Mouse (Mus musculus) adrenal gland, adult (tissue): Measurements from ENCODE around the gene Gpr39.

Source experiments
- DNase-seq, 2 experiments: peaks; one replicate each; pipeline ENCODE4 v3.0.0; 2022 to 2023; ENCODE audit warnings: low spot score in 1 of 2; ENCODE audit not compliant: inconsistent age in 2 of 2

The Gpr39 gene

DNA sequence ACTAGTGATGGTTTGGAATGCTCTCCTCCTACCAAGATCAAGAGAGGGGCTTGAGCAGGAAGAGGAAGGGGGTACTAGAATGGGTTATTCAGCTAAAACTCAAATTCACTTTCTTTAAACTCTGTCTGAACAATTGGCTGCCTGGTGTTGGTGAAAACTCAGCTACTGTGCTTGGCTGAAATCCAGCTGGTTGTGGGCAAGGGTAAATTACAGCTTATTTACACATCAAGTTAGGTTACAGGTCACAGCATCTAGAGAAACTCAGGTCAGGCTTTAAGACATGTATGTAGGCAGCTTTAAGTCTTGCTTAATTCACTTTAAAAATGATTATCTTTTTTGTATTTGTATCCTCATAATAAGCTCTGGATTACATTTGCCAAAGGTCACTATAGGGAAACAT, 16.7 kb downstream of the Gpr39 start:
- DNase-seq, result no peak

DNA sequence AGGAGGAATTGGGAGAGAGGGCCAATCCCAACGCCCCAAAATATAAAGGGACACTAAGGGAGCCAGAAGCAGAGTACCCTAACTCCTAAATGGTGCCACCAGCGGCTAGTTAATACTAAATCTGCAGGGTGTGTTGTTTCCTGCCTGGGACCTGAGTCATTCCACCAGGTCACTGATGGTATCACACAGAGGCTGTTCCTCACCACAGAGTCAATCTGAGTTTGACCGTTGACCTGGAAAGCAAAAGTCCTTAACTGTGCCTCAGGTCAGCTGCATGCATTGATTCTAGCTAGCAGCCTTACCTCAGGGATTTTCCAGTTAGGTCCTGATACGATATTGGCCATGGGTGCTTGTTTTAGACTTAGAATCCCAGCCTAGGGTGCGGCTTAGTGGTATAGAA, 17.5 kb downstream of the Gpr39 start:
- no peak for DNase-seq

DNA sequence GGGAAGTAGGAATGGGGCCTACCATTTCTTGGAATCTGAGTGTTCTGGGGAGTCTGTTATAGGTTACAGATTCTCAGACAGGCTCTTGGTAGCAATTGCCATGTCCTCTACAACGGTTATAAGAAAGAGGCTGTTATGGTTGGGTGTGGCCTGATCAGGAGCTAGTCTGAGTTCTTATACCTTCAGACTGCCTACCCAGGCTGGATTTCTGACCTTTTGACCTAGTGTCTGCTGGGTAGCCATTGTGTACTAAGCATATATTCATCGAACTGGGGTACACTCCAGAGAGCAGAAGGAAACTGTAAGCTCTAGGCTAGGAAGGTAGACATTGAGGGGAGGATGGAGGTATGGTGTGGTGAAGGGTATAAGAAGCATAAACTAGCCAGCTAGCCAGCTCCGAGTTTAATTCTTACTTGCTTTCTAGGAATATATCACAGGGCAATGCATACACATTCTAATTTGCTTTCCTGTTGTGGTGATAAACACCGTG, 24.4 kb downstream of the Gpr39 start:
- no peak for DNase-seq

DNA sequence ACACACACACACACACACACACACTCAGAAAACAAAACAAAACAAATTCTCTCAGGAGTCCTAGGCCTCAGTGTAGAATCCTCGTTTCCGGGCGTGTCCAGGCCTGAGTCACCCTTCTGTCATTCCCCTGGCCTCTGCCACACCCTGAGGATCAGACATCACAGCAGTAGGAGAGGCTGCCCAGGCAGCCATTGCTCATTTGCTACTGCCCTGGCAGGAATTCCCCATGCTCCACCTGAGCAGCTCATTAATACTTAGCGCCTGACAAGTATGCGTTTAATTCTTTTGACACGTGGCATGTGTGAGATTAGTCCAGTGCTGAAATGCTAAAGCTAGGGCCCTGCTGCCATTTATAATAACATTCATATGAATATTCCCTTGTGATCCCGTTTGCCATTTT, 25.0 kb downstream of the Gpr39 start:
- no peak for DNase-seq

DNA sequence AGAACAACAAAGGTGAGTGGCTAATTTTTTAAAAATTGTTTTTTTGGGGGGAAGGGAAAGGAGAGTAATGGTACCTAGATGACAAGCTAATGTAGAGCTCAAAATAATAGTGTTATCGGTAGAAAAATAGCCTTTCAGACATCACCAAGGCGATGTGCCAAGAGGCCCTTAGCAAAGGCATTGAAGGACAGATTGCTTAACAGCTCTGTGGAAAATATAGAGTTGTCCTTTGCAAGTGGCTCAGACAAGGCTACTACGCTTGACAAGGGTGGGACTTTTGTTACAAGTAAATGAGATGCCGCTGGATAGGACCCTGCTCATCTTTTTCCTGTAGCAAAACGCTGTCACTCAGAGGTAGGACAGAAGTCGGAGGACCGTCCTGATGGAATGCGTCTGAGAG, 25.5 kb downstream of the Gpr39 start:
- peak in 1 of 2 experiments; percentile 71 for DNase-seq

DNA sequence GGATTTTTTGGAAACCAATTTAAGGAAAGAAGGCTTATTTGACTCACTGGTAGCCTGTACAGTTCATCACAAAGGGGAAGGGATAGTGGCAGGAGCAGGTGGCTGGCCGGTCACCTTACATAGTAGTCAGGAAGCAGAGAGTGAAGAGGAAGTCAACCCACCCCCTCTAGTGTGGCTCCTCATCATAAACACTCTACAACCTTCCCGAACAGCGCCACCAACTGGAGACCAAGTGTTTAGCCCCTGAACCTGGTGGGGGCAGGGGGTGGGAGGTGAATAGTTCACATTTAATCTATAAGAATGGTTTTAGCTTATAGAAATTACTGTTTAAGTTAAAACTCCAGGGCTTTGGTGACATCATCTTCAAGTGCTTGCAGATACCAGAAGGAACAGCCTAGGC, 28.6 kb downstream of the Gpr39 start:
- DNase-seq, result no peak

DNA sequence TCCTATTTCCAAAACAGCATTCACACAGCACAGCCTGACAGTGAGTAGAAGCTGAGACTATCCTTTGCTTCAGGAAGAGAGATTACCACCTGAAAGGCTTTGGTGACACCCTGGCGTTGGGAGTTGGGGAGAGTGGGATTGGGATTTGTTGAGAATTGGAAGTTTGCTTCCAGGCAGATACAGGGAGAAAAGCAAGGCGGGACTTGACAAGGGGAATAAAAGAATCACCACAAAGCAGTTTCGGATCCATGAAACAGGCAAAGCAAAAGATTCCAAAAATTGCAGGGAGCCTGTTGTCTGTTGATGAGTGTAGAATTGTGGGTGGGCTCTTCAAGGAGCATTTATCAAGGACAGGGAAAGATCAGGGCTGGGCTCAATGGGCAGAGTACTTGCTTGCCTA, 38.5 kb downstream of the Gpr39 start:
- DNase-seq, result no peak

DNA sequence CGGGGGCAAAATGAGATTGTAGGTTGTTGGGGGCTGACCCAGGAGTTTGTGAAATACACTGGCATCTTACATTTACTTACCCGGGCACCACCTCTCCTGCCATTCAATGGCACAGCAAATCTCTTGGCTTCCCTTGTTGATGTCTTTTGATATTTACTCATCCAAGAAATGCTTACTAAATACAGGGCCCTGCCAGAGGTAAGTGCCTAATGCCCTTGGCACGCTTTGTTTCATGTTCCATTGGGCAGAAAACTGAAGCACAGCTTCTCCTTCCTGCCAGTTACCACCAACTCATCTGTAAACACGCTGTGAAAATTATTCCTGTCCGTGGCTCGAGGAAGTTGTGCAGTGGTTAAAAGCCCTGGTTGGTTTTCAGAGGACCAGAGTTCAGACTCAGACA, 39.4 kb downstream of the Gpr39 start:
- DNase-seq, result no peak

DNA sequence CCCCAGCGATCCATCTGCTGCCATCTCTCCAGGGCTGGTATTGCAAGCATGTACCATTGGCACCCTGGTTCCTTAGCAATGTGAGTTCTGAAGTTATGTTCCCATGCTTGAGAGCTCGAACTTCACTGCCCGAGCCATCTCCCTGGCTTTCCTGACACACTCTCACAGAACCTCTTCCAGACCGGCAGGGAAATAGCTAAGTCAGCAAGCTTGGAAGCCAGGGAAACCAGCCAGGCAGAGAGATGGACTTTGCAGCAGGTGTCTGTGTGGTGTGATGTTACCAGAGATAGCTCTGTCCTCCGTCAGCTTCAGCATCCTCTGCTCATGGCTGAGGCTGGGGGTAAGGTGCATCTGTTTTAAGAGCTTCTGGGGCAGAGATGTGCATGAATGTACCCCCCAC, 41.1 kb downstream of the Gpr39 start:
- no peak for DNase-seq

DNA sequence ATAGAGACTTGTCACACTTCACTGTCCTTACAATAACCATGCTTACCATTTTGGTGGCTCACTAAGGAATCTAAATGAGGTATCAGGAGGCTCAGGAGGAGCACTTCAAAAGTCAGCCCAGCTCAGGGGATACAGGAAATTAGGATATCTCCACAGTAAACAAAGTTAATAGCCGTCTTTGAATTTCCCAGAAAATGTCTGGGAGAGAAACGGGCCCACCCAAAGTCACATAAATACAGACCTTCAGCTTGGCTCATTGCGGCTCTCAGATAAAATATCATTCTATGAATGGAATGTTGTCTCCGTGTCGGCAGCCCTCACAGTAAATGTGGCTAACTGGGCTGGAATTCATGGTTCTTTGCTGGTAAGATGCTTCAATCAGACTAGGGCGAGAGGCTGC, 42.3 kb downstream of the Gpr39 start:
- no peak for DNase-seq

DNA sequence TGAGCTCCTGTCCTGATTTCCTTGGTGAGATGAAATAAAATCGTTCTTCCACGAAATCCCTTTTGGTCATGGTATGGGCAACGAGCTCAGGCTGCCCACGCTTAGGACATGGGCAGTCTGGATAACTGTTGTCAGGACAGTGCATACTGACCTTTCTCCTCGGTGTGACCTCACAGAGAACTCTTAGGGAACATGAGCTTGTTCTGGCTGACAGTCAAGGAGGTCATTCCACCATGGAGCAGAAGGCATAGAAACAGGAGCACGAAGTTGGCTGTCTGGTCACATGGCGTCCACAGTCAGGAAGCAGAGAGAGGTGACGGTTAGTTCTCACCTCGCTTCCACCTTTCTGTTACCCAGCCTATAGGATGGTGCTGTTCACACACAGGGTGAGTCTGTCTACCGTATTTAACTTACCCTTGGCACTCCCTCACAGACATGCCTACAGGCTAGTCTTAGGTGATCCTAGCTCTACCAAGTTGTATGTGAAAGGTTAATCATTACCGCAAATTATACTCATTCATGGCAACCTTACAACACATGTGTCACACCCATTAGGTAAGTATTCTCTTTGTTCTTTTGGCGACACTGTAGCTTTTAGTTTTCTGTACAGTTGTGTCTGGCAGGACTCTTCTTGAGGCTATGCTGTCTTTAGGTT, 44.4 kb downstream of the Gpr39 start:
- DNase-seq, result no peak

DNA sequence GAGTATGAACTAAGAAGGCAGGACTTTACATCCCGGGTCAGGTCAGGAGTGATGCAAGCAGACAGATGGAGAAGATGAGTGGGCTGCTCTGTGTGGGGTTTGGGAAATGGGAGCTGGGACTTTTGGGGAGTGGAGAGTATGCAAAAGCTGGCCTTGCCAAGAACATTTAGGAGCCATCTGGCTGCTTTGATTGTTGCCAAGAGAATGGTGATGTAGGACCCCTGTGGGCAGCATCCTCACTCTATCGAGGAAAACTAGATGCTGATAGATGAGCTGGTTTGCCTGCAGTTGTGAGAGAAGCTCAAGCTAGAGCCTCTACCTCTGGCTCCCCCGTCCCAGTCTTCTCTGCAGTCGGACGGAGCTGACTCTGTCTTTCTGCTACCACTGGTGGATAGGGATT, 47.5 kb downstream of the Gpr39 start:
- DNase-seq, result no peak

DNA sequence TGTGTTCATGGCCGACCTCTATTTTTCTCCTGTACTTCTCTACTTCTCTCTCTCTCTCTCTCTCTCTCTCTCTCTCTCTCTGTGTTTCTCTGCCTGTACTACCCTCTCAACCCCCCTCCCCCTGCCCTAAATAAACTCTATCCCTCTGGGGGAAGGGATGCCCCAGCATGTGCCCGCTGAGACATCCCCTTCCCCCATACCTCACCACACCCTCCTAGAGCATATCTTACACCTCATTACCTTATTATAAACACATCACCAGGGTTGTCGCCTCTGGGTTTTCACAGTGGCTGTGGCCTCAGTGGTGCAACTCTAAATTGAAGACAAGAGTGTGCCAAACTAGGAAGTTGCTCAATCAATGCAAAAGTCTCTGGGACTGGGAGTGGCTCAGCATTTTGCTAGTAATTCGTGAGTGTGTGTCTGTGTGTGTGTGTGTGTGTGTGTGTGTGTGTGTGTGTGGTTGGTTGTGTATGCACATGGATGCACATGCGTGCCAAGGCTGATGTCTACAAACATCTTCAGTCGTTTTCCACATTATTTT, 52.3 kb downstream of the Gpr39 start:
- no peak for DNase-seq

DNA sequence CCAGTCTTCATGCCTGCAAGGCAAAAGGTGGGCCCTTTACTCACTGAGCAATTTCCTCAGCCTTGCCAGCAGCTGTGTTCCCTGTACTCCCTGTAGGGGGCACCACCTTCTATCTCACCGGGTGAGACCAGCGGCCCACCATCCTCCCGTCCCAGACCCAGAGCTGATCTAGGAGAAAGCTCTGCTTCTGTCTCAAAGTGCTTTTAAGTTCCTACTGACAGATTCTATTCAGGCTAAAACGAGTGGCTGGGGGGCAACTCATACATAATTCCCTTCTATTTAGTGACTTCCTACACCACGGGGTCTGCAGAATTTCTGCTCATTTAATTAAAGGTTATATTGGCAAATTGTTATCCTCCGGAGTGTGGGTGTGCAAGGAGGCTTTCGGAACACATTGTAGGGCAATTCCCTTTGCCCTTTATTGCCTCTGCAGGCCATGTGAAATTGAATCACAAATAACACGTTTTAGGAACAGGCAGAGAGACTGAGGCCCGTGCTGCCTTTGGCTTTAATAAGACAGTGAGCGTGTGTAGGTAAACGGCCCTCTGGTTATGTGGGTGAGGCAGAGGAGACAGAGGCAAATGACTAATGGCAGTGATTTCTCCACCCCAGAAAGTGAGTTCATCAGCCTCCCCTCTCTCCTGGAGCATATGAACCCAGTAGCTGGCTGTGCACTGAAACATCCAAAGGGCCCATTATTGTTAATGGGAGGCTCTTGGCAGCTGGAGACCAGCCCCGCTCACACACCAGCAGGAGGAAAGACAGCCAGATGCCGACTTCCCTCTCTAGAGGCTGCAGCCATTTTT, 53.1 kb downstream of the Gpr39 start:
- no peak for DNase-seq

DNA sequence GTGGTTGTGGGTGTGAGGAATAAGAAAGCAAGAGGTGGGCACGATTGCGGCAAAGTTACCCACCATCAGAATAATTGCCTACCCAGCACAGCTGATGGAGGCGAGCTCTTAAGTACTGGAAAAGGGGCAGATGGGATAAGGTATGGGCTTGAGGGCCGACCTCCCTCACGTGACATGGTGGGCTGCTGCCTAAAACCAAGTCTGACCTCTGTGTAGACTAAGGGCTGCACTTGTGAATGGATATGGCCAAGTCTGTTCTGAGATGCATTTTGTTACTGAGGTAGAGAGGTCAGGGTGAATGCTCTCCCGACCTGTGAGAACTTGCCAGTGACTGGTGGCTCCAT, 53.7 kb downstream of the Gpr39 start:
- no peak for DNase-seq

DNA sequence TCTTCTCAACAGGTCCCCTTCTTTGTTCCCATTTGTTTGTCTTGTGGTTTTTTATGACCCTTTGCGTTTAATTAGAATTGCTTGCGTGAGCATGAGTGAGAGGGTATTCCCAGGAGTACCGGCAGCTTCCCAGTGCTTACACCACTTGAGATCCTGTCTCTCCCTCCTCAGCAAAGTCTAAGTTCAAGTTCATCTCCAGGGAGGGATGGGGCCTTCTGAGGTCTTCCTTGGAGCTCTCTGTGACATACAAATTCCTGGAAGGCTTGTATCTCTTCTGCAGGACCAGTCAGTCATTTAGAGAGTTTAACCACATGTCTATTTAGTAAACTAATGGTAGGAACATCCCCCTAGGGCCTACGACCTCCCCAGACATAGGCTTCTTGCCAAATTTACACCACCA, 55.1 kb downstream of the Gpr39 start:
- DNase-seq, result no peak

DNA sequence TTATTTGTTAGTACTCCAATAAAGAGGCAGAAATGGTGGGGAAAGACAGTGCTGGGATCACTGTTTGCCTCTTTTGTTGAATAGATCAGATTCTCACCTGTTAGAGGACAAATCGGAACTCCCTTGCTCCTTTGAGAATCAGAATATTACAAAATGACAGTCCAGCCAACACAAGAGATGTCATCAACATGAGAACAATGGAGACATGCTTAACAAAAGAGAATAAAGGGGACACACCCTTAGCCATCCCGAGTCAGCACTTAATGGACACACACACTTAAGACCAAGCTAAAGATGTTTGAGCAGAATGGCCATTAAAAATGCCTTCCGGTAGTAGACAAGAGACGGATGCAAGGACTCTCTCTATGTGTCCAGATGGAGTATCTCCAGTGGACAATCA, 68.0 kb downstream of the Gpr39 start:
- DNase-seq, result no peak

DNA sequence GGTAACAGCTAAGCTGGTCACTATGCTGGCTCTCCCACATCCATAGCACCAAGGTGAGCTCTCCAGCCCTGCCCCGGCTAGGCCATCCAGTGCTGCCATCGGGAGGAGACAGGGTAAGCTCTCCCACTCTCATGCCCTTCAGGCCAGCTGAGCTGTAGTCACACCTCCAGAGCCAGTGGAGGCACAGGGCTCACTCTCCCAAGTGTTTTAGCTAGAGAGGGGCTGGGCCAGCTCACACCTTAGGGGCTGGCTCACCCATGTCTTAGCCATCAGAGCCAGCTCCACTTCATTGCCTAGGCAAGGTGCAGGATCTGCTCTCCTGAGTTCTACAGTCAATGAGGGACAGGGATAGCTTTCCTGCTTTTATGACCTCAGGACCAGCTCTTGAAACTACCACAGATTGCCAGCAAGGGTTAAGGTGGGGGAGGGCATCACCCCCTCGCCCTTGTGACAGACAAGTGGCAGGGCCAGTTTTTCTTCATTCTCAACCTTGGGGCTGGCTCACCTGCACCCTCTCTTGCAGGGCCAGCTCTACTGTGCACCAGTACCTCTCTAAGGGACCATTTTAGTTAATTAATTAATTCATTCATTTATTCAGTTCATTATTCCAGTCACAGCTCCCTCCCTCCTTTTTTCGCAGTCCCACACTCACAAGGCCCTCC, 78.7 kb downstream of the Gpr39 start:
- no peak for DNase-seq

DNA sequence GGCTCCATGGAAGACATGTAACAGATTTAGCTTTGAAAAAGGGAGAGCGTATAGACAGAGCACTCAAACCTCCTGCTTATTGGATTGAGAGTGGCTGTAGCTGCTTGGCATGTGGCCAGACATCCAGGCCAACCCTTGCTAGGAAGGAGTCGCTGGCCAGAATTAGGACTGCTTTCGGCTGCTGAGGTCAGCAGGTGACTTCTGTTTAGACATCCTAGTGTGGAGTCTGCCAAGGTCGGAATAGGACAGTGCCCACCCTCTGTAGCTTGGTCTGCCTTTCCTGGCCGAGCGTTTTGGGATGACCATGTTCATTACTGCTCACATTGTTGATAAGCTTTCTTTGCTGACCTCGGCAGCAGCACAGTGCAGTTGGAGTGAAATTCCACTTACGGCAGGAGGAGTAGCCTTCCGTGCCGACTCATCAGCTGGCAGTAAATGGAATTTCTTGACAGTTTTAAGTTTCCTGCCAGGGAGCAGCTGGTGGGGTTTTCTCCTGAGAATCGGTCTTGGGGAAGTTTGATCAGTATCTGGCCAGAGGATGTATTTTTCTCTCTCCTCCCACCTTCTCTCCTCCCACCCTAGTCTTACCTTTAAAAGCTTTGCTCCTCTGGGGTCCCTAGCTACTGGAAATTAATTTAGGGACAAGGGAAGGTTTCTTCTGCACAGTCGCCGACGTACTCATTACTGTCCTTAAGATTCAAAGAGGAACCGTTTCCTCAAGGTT, 83.3 kb downstream of the Gpr39 start:
- peak; percentile 13 to 53 for DNase-seq

DNA sequence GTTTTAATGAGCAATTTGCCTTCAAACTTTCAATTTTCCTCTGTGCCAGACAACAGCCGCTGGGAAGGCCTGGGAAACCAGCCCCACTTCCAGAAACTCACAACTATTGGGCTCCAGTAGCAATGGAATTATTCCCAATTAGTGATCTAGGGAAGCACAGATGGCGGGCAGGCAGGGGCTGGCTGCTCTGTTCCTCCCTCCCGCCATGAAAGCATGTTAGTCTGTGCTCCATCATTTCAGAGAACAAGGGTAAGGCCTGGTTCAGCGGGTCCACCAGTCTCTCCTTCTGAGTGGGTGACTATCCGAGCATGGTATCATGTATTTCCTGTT, 83.9 kb downstream of the Gpr39 start:
- peak in 1 of 2 experiments; percentile 20 for DNase-seq

DNA sequence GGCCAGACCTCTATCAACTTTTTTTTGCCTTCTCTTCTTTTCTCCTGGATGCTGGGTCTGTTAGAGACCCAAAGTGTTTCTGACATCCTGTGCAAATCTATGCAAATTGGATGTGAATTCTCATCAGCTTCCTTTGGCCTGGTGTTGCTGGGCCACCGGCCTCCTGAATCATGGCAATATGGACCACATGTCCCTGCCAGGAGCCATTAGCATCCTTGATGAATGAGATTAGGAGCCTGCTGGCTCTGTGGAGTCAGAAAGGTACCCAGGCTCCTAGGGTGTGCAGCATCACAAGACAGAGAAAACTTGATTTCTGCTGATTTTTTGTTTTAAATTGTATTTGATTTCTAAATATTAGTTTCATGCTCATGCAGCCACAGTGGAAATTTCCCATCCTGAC, 85.3 kb downstream of the Gpr39 start:
- no peak for DNase-seq
